Mouse (Mus musculus): ENCODE results near the gene Dennd4c. TPM values are rescaled to one million over a fixed set of nuclear protein-coding genes. Genes with fewer than 3 reads are reported as not detected.

Gene Dennd4c
- polyA plus RNA-seq, 1 experiment: 56.5 TPM

DNA sequence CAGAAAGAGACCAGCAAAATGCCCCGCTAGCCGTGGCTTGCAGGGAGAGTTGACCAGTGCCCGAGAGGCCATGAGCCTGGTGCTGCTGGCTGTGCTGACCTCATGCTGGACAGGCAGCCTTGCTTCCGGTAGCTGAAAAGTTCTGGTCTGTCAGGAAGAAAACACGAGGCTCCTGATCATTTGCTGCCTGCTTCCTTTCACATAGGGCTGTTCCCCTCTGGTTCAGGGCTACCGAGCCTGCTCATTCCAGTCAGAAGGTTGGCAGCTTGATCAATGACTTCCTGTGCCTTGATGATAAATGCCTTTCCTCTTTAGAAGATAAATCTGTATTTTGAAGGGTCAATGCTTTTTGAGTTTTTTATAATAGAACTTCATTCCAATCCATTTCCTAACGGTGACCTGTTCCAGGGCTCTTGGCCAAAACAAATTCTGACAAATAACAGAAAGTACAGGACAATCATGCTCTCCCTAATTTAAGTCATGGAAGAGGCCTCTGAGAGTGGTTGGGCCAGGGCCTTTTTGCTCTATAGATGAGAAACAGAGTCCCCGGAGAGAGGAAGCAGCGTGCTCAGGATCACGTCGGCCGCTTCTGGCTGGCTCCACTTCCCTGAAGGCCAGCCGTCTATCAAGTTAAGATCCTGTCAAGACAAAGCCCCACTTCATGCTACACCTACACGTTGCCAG is 150.6 kb downstream of the Dennd4c start:
- TF ChIP-seq CTCF (IDR thresholded peaks at IDR 0.05; ENCODE audit: low read depth, low read length) (no peak), POLR2A (IDR thresholded peaks at IDR 0.05; ENCODE audit: borderline replicate concordance, low read depth, low read length) (no peak)
- Histone ChIP-seq H3K4me3 (ENCODE audit: insufficient read depth, low read length) (no peak overlapping the region), H3K27ac (ENCODE audit: insufficient read depth, low read depth, low read length) (no peak overlapping the region), H3K4me1 (ENCODE audit: control insufficient read depth, insufficient read depth, low read length) (peaks cover 8% of the 10 kb centered on the region)

Other genes with a start within 250 kb of the Dennd4c start
- not detected in 2 replicates for gene Saxo1, start 190.2 kb upstream of the Dennd4c start, polyA plus RNA-seq (2012; ENCODE audit: insufficient read depth, insufficient read length, missing spikeins)
- 49.6 and 50.7 TPM in 2 replicates for gene Rraga, start 172.9 kb upstream of the Dennd4c start, polyA plus RNA-seq (2012; ENCODE audit: insufficient read depth, insufficient read length, missing spikeins)
- 7.3 and 8.8 TPM in 2 replicates for gene Haus6, start 136.5 kb upstream of the Dennd4c start, polyA plus RNA-seq (2012; ENCODE audit: insufficient read depth, insufficient read length, missing spikeins)
- 397 and 415 TPM in 2 replicates for gene Plin2, start 78.5 kb upstream of the Dennd4c start, polyA plus RNA-seq (2012; ENCODE audit: insufficient read depth, insufficient read length, missing spikeins)
- 1,487 and 1,542 TPM in 2 replicates for gene Rps6, start 108.9 kb downstream of the Dennd4c start, polyA plus RNA-seq (2012; ENCODE audit: insufficient read depth, insufficient read length, missing spikeins)
- 0.72 TPM in 1 of 2 replicates, not detected in the other for gene Acer2, start 125.8 kb downstream of the Dennd4c start, polyA plus RNA-seq (2012; ENCODE audit: insufficient read depth, insufficient read length, missing spikeins)

Measured in bone marrow macrophage, adult 2 months (primary cell).